Mouse (Mus musculus): ENCODE measurements at regions not wholly inside any gene's neighbourhood (a gene's known extent, or its start where the extent isn't known, plus 50 kb on each side); places are given as distances from the start of the nearest gene placed in this dataset.

- H3K36me3 ChIP-seq (replicated peaks): no peaks in the 10 kb centered on the region
- DNase-seq (ENCODE audit: low spot score) (no peak), ATAC-seq (ENCODE audit: extremely low read depth, insufficient number of reproducible peaks, low FRiP score, poor library complexity, severe bottlenecking) (no peak)
- no peak overlapping the region for H3K4me3 ChIP-seq (ENCODE audit: low read depth, low read length)
- H3K4me1 ChIP-seq (ENCODE audit: insufficient read depth, low read depth, low read length): no peaks in the 10 kb centered on the region
- H3K9me3 ChIP-seq (replicated peaks): peaks cover 2% of the 10 kb centered on the region; the same call in 1 of the 2 replicates
- no peaks in the 10 kb centered on the region for H3K27me3 ChIP-seq (ENCODE audit: insufficient read depth, low read length)
- TF ChIP-seq TAL1 (conservative IDR thresholded peaks at IDR 0.05; ENCODE audit: low read depth, low read length) (no peak), GATA1 (IDR thresholded peaks at IDR 0.05; ENCODE audit: borderline replicate concordance, low read length) (no peak), CTCF (IDR thresholded peaks at IDR 0.05; ENCODE audit: low read depth, low read length) (no peak), POLR2AphosphoS5 (IDR thresholded peaks at IDR 0.05; ENCODE audit: insufficient replicate concordance, low read depth, low read length) (no peak), GATA2 (IDR thresholded peaks at IDR 0.05; ENCODE audit: borderline replicate concordance, low read depth, low read length) (no peak)
Observed at GRCm38 (mm10) chr10:66787812-66788211, 308.1 kb upstream of the Jmjd1c start.

GRCm38 (mm10) chr10:66796296-66796695, 299.6 kb upstream of the Jmjd1c start:
- Histone ChIP-seq H3K4me3 (ENCODE audit: low read depth, low read length) (no peak overlapping the region), H3K9me3 (replicated peaks) (peaks cover 10% of the 10 kb centered on the region), H3K27me3 (ENCODE audit: insufficient read depth, low read length) (no peaks in the 10 kb centered on the region), H3K4me1 (ENCODE audit: insufficient read depth, low read depth, low read length) (no peaks in the 10 kb centered on the region), H3K36me3 (replicated peaks) (no peaks in the 10 kb centered on the region)
- DNase-seq (ENCODE audit: low spot score): no peak
- no peak for ATAC-seq (ENCODE audit: extremely low read depth, insufficient number of reproducible peaks, low FRiP score, poor library complexity, severe bottlenecking)
- TF ChIP-seq GATA1 (IDR thresholded peaks at IDR 0.05; ENCODE audit: borderline replicate concordance, low read length): no peak
- no peak for TF ChIP-seq TAL1 (conservative IDR thresholded peaks at IDR 0.05; ENCODE audit: low read depth, low read length)
- no peak for TF ChIP-seq POLR2AphosphoS5 (IDR thresholded peaks at IDR 0.05; ENCODE audit: insufficient replicate concordance, low read depth, low read length)
- TF ChIP-seq CTCF (IDR thresholded peaks at IDR 0.05; ENCODE audit: low read depth, low read length): no peak
- TF ChIP-seq GATA2 (IDR thresholded peaks at IDR 0.05; ENCODE audit: borderline replicate concordance, low read depth, low read length): no peak

DNA sequence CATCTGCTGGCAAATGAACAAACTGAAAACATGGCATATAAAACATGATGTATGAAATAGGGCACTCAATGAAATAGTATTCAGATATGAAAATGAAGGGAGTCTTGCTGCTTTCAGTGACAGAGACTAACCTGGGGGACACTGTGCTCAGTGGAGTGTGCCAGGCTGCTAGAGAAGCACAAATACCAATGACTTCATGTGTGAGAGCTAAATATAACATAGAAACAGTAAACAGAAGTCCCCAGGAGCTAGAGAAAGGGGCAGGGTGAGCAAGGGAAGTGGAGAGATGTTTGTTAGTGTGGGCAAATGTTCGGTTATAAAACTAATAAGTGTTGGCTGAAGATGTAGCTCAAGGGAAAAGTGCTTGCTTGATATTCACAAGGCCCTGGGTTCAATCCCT, 293.2 kb upstream of the Jmjd1c start:
- Histone ChIP-seq H3K27me3 (ENCODE audit: insufficient read depth, low read length) (no peaks in the 10 kb centered on the region), H3K36me3 (replicated peaks) (no peaks in the 10 kb centered on the region), H3K4me3 (ENCODE audit: low read depth, low read length) (no peak overlapping the region), H3K9me3 (replicated peaks) (peaks cover 9% of the 10 kb centered on the region), H3K4me1 (ENCODE audit: insufficient read depth, low read depth, low read length) (no peaks in the 10 kb centered on the region)
- ATAC-seq (ENCODE audit: extremely low read depth, insufficient number of reproducible peaks, low FRiP score, poor library complexity, severe bottlenecking): no peak
- no peak for DNase-seq (ENCODE audit: low spot score)
- TF ChIP-seq GATA2 (IDR thresholded peaks at IDR 0.05; ENCODE audit: borderline replicate concordance, low read depth, low read length) (no peak), CTCF (IDR thresholded peaks at IDR 0.05; ENCODE audit: low read depth, low read length) (no peak), POLR2AphosphoS5 (IDR thresholded peaks at IDR 0.05; ENCODE audit: insufficient replicate concordance, low read depth, low read length) (no peak), TAL1 (conservative IDR thresholded peaks at IDR 0.05; ENCODE audit: low read depth, low read length) (no peak), GATA1 (IDR thresholded peaks at IDR 0.05; ENCODE audit: borderline replicate concordance, low read length) (no peak)

DNA sequence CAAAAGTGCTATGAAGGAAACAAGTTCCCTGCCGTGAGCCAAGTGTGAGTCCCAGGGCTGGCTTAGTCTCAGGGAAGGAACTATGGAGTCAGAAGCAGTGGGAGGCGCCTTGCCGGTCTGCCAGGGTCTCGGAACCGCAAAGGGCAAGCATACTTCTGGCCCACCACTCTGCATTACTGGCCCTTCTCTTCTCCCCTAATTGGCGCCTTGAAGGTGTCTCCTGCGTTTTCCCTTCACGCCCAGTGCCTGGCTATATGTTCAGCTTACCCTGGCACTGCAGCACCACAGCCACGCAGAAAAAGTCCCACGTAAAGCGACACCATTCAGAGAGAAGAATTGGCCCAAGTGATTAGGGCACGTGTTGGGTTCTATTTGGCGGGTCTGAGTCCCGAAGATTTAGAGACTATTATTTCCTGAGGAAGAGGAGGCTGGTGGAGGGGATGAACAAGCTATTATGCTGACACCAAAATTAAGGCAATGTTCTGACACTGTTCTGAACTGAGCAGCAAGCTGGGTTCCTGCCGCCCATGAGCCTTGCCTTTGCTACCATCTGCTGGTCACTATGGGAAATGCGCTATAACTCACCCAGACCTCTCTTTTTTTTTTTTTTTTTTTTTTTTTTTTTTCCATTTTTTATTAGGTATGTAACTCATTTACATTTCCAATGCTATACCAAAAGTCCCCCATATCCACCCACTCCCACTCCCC, 288.5 kb upstream of the Jmjd1c start:
- no peaks in the 10 kb centered on the region for H3K27me3 ChIP-seq (ENCODE audit: insufficient read depth, low read length)
- no peak overlapping the region for H3K4me3 ChIP-seq (ENCODE audit: low read depth, low read length)
- TF ChIP-seq CTCF (IDR thresholded peaks at IDR 0.05; ENCODE audit: low read depth, low read length) (no peak), POLR2AphosphoS5 (IDR thresholded peaks at IDR 0.05; ENCODE audit: insufficient replicate concordance, low read depth, low read length) (no peak), GATA1 (IDR thresholded peaks at IDR 0.05; ENCODE audit: borderline replicate concordance, low read length) (no peak), TAL1 (conservative IDR thresholded peaks at IDR 0.05; ENCODE audit: low read depth, low read length) (no peak), GATA2 (IDR thresholded peaks at IDR 0.05; ENCODE audit: borderline replicate concordance, low read depth, low read length) (no peak)
- ATAC-seq (ENCODE audit: extremely low read depth, insufficient number of reproducible peaks, low FRiP score, poor library complexity, severe bottlenecking): no peak
- no peak for DNase-seq (ENCODE audit: low spot score)
- 0 out of 2 replicates have a peak, but pooled peaks cover 3% of the 10 kb centered on the region for H3K9me3 ChIP-seq (replicated peaks)
- H3K4me1 ChIP-seq (ENCODE audit: insufficient read depth, low read depth, low read length): no peaks in the 10 kb centered on the region
- no peaks in the 10 kb centered on the region for H3K36me3 ChIP-seq (replicated peaks)

- Histone ChIP-seq H3K27me3 (ENCODE audit: insufficient read depth, low read length) (no peaks in the 10 kb centered on the region), H3K36me3 (replicated peaks) (no peaks in the 10 kb centered on the region), H3K4me3 (ENCODE audit: low read depth, low read length) (no peak overlapping the region), H3K4me1 (ENCODE audit: insufficient read depth, low read depth, low read length) (no peaks in the 10 kb centered on the region), H3K9me3 (replicated peaks) (0 out of 2 replicates have a peak, but pooled peaks cover 3% of the 10 kb centered on the region)
- ATAC-seq (ENCODE audit: extremely low read depth, insufficient number of reproducible peaks, low FRiP score, poor library complexity, severe bottlenecking) (no peak), DNase-seq (ENCODE audit: low spot score) (no peak)
- TF ChIP-seq CTCF (IDR thresholded peaks at IDR 0.05; ENCODE audit: low read depth, low read length): no peak
- no peak for TF ChIP-seq POLR2AphosphoS5 (IDR thresholded peaks at IDR 0.05; ENCODE audit: insufficient replicate concordance, low read depth, low read length)
- no peak for TF ChIP-seq GATA1 (IDR thresholded peaks at IDR 0.05; ENCODE audit: borderline replicate concordance, low read length)
- TF ChIP-seq TAL1 (conservative IDR thresholded peaks at IDR 0.05; ENCODE audit: low read depth, low read length): no peak
- TF ChIP-seq GATA2 (IDR thresholded peaks at IDR 0.05; ENCODE audit: borderline replicate concordance, low read depth, low read length): no peak
Observed at GRCm38 (mm10) chr10:66812515-66813260, 283.2 kb upstream of the Jmjd1c start.
